Mouse (Mus musculus) C2C12 (cell line): ENCODE data around the gene Paqr5. TPM values are rescaled to one million over a fixed set of nuclear protein-coding genes. Genes with fewer than 3 reads are reported as not detected.

ENCODE experiments used
- H3K27me3 ChIP-seq: one replicate; pipeline ENCODE4 v1.6.1; 2011; ENCODE audit not compliant: control insufficient read depth, insufficient read depth, insufficient read length
- H3K36me3 ChIP-seq: one replicate; pipeline ENCODE4 v1.6.1; 2011; ENCODE audit not compliant: control insufficient read depth, insufficient read depth
- H3K4me3 ChIP-seq: one replicate; pipeline ENCODE4 v1.5.1; 2011; ENCODE audit warnings: mild to moderate bottlenecking, control low read depth; ENCODE audit not compliant: poor library complexity, insufficient read depth, severe bottlenecking
- H3K79me2 ChIP-seq: one replicate; pipeline ENCODE4 v1.6.1; 2011; ENCODE audit not compliant: control insufficient read depth, insufficient read depth
- H3K79me3 ChIP-seq: one replicate; pipeline ENCODE4 v1.6.1; 2011; ENCODE audit warnings: low read depth, control low read depth
- H3ac ChIP-seq: one replicate; pipeline ENCODE3; 2011; ENCODE audit warnings: low read depth; ENCODE audit not compliant: control insufficient read depth, insufficient read length
- CEBPB ChIP-seq: IDR thresholded peaks from one replicate; pipeline ENCODE4 v1.6.1; 2011; ENCODE audit warnings: low read depth, mild to moderate bottlenecking, control low read depth, moderate library complexity
- CTCF ChIP-seq: IDR thresholded peaks from one replicate; pipeline ENCODE4 v1.5.1; 2011; ENCODE audit not compliant: control insufficient read depth, insufficient read depth, insufficient read length
- FOSL1 ChIP-seq: IDR thresholded peaks from one replicate; pipeline ENCODE4 v1.8.0; 2011; ENCODE audit warnings: mild to moderate bottlenecking, low read length; ENCODE audit not compliant: poor library complexity, insufficient read depth, severe bottlenecking
- MAX ChIP-seq: IDR thresholded peaks from one replicate; pipeline ENCODE4 v1.6.1; 2011; ENCODE audit warnings: mild to moderate bottlenecking, control low read depth
- MYOD1 ChIP-seq: IDR thresholded peaks from one replicate; pipeline ENCODE4 v1.6.1; 2011; ENCODE audit warnings: low read depth; ENCODE audit not compliant: control insufficient read depth, insufficient read length
- MYOG ChIP-seq: IDR thresholded peaks from one replicate; pipeline ENCODE4 v1.6.1; 2011; ENCODE audit not compliant: control insufficient read depth, insufficient read length; ENCODE audit errors: extremely low read depth
- USF1 ChIP-seq: IDR thresholded peaks from one replicate; pipeline ENCODE4 v1.6.1; 2011; ENCODE audit warnings: low read depth, mild to moderate bottlenecking, control low read depth, moderate library complexity
- polyA plus RNA-seq: library from polyadenylated mRNA; unstranded; fragments of >200 nt; fragmentation: generic; extraction: Trizol; gene quantifications from one replicate; pipeline ENCODE4 v1.2.1, GENCODE M21; 2012; ENCODE audit warnings: missing spikeins

Gene Paqr5
- polyA plus RNA-seq, 1 experiment, result 0.04 TPM

DNA sequence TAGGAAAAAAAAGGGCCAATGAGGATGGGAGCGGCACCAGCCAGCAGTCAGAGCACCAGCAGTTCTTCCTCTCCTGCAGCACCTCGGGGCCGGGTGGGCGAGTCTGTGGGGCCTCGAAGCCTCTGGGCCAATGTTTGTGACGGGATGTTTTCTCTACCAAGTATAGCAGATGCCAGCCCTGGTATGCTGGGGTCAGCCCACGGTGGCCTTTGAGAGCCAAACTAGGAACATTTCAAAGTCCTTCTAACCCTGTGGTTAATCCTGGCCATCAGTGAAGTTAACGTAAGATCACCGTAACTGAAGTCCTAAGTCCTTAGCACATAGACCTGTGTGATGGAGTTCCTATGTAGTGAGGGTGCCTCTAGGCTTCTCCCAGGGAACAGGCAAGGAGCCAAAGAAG, 54.6 kb downstream of the Paqr5 start:
- Histone ChIP-seq H3ac (no peak overlapping the region), H3K79me2 (no peaks in the 10 kb centered on the region), H3K36me3 (no peaks in the 10 kb centered on the region), H3K4me3 (no peak overlapping the region), H3K79me3 (no peaks in the 10 kb centered on the region), H3K27me3 (peaks cover 12% of the 10 kb centered on the region)
- TF ChIP-seq CTCF, result no peak
- no peak for TF ChIP-seq MYOG
- no peak for TF ChIP-seq CEBPB
- TF ChIP-seq FOSL1, result no peak
- no peak for TF ChIP-seq MYOD1
- no peak for TF ChIP-seq MAX
- TF ChIP-seq USF1, result no peak

DNA sequence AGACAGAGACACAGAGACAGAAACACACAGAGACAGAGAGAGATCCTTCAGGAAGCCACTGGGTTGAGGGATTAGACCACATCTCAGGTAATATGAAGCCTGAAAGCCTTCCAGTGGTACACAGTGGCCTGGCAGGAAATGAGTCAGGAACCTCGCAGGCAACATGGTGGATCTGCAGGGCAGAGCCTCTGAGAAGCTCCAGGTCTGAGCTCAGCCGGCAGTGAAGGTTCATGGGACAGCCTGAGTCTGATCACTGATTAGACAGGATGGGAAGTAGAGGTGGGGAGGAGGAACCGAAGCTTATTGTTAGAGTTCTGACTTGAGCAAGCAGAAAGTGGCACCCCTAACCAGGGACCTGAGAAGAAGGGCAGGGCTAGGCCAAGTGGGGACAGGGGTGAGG, 55.6 kb downstream of the Paqr5 start:
- TF ChIP-seq USF1 (no peak), CTCF (no peak), FOSL1 (no peak), CEBPB (no peak), MYOD1 (no peak), MYOG (no peak), MAX (no peak)
- Histone ChIP-seq H3ac (no peak overlapping the region), H3K79me3 (no peaks in the 10 kb centered on the region), H3K79me2 (no peaks in the 10 kb centered on the region), H3K27me3 (peaks cover 9% of the 10 kb centered on the region), H3K4me3 (no peak overlapping the region), H3K36me3 (no peaks in the 10 kb centered on the region)

DNA sequence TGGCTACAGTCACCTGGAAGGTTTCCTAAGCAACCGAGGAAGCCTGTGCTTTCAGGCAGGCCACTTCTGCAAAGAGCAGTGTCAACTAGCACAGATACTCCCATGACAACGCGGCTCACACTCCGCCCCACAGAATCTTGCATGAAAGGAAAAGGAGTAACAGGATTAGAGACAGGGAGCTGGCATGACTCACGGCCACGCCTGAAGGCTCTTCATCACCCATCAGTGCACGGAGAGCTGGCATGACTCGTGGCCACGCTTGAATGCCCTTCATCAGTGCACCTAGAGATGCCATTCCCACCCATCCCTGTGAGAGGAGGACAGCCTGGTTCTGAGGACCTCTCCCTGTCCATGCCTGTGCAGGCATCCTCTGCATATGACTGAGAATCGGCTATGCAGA, 59.3 kb downstream of the Paqr5 start:
- Histone ChIP-seq H3K79me3 (no peaks in the 10 kb centered on the region), H3K4me3 (no peak overlapping the region), H3K79me2 (no peaks in the 10 kb centered on the region), H3K27me3 (no peaks in the 10 kb centered on the region), H3K36me3 (no peaks in the 10 kb centered on the region), H3ac (no peak overlapping the region)
- TF ChIP-seq MAX (peak; percentile 36), FOSL1 (no peak)

DNA sequence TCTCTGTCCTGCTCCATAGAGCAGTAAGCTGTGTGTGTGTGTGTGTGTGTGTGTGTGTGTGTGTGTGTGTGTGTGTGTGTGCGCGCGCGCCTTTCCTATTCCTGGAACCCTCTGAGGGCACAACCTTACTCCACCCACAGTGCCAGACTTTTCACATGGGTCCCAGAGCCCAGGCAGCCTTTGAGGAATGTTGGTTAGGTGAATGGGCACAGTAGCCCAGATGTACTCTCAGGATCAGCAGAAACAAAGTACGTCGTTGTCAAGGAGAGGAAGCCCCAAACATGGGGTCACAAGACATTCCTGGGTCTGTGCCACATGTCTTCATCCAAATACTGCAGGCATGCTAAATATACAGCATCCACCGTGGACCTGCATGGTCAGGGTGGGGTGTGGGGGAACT, 60.7 kb downstream of the Paqr5 start:
- no peaks in the 10 kb centered on the region for H3K79me2 ChIP-seq
- TF ChIP-seq MYOD1, result no peak
- H3K27me3 ChIP-seq, result no peaks in the 10 kb centered on the region
- H3K36me3 ChIP-seq, result no peaks in the 10 kb centered on the region
- H3ac ChIP-seq, result no peak overlapping the region
- no peak overlapping the region for H3K4me3 ChIP-seq
- no peaks in the 10 kb centered on the region for H3K79me3 ChIP-seq

DNA sequence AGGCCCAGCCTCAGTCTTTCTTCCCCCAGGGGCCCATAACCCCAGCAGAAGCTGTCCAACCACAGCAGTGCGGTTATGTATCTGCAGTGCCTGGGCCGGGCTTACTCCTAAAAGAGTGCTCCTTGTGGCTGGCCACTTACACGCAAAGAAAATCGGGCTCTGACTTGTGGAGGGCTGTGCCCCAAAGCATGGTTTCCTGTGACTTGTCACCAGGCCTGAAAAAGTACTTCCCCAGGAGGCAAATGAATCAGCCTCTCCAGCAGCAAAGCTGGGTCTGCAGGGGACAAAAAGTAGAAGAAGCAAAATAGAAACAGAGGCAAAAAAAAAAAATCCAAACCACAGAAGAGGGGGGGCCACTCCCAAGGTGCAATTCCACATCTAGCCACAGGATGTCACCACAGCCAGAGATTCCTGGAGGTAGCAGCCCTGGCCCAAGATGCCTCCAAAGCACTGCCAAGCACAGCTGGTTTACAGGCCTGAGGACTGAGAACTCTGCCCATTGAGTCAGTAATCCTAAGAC, 61.2 kb downstream of the Paqr5 start:
- H3ac ChIP-seq, result no peak overlapping the region
- no peaks in the 10 kb centered on the region for H3K79me3 ChIP-seq
- no peaks in the 10 kb centered on the region for H3K27me3 ChIP-seq
- TF ChIP-seq MYOG, result no peak
- peak; percentile 43 for TF ChIP-seq CTCF
- H3K36me3 ChIP-seq, result no peaks in the 10 kb centered on the region
- H3K79me2 ChIP-seq, result no peaks in the 10 kb centered on the region
- no peak overlapping the region for H3K4me3 ChIP-seq

DNA sequence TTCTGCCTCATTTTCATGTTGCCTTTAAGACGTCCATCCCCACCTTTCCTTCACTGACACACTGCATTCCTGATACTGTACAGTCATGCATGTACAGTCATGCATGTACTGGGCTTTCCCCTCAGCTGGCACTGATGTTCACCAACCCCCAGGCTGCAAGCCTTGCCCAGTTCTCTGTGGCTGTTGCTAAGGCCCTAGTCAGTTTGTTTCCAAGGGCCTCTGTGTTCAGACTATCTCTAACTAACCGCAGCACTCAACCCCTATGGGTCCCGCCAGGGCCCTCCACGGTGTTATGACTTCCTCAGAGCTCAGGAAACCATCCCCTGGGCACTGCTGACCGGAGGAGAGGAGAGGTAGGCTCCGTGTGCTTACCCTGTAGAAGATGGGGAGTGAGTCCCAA, 63.3 kb downstream of the Paqr5 start:
- H3K4me3 ChIP-seq, result no peak overlapping the region
- H3K79me3 ChIP-seq, result no peaks in the 10 kb centered on the region
- H3K27me3 ChIP-seq, result no peaks in the 10 kb centered on the region
- H3K79me2 ChIP-seq, result no peaks in the 10 kb centered on the region
- no peaks in the 10 kb centered on the region for H3K36me3 ChIP-seq
- H3ac ChIP-seq, result no peak overlapping the region
- no peak for TF ChIP-seq MYOG

DNA sequence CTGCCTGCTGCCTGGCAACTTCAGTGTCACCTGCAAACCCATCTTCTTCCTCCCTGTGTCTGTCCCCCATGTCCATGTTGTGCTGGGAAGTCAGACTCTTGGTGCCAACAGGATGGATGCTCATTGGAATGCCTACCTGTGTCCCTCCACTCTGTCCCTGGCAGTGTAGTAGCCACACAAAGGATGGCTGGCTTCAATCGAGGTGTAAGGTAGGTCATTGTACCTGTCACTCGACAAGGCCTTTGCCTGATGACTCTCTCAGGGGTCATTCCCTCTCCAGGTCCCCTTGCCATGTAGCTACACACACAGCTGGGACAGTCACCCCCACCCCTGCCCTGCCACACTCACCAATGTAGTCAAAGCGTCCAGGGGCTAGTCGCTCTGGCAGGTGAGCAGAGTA, 65.5 kb downstream of the Paqr5 start:
- TF ChIP-seq CEBPB (no peak), USF1 (no peak), FOSL1 (no peak), MYOD1 (no peak), MAX (no peak), CTCF (no peak), MYOG (no peak)
- no peaks in the 10 kb centered on the region for H3K36me3 ChIP-seq
- H3K27me3 ChIP-seq, result no peaks in the 10 kb centered on the region
- H3ac ChIP-seq, result no peak overlapping the region
- H3K79me2 ChIP-seq, result no peaks in the 10 kb centered on the region
- H3K4me3 ChIP-seq, result no peak overlapping the region
- no peaks in the 10 kb centered on the region for H3K79me3 ChIP-seq
